In the genomic region with DNA sequence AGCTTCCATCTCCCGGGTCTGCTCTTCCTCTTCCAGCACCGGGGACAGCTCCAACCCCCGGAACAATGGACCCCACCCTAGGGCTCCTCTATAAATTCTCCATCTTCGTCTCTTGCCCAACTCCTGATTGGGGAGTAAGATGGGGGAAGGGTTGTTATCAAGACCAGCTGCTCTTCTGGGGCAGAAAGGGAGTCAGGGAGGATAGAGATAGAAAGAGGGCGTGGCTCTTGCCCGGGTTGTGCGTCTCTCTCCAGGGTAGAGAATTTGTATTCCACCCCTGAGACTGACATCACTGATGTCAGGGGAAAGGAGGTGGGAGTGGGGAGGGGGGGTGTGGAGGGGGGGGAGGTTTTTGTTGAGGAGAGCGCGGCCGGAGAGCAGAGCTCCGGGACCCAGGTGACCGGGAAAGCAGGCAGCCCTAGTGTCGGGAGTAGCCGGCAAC, we compare ENCODE assay signal across 9 mouse cellular contexts. TPM values are rescaled to one million over a fixed set of nuclear protein-coding genes. Genes with fewer than 3 reads are reported as not detected.
DNase-seq lines count a peak whose midpoint lies in the region; ATAC-seq and TF ChIP-seq lines count a peak whose summit lies in the region.
"Had no signal": no experiment of that assay in that cellular context is flagged by ENCODE, and none has a peak within 500 bp of the region (broad histone marks: within the 10 kb centered on the region; RNA-seq: fewer than 3 reads in every experiment).

Gene Celf3 (plus strand): TSS at position 315 of the 442 bp plus-strand sequence.

- no peaks in the 10 kb centered on the region for H3K9me3 ChIP-seq in G1E (replicated peaks)
- H3K9me3 ChIP-seq in embryonic facial prominence, embryonic 10.5 days, result no peaks in the 10 kb centered on the region
- no peaks in the 10 kb centered on the region for H3K9me3 ChIP-seq in intestine, embryonic 14.5 days (ENCODE audit: control insufficient read depth, low read length)
- no peaks in the 10 kb centered on the region for H3K9me3 ChIP-seq in liver, embryonic 12.5 days (replicated peaks)

- no peak within 1 kb of the TSS for H3K4me3 ChIP-seq in G1E (ENCODE audit: low read depth, low read length)
- peak within 1 kb of the TSS; percentile 55 for H3K4me3 ChIP-seq in embryonic facial prominence, embryonic 10.5 days
- H3K4me3 ChIP-seq in intestine, embryonic 14.5 days (ENCODE audit: low read depth, low read length), result peak within 1 kb of the TSS; percentile 16
- no peak within 1 kb of the TSS for H3K4me3 ChIP-seq in liver, embryonic 12.5 days

- WGBS in embryonic facial prominence, embryonic 10.5 days, result 3% methylated on average over 14 of the region's 14 CpGs
- 3% methylated on average over 14 of the region's 14 CpGs for WGBS in intestine, embryonic 14.5 days
- 4% methylated on average over 12 of the region's 14 CpGs for WGBS in liver, embryonic 12.5 days (ENCODE audit: insufficient replicate concordance)

- peak within 1 kb of the TSS; percentile 73 for H3K27ac ChIP-seq in embryonic facial prominence, embryonic 10.5 days (replicated peaks)
- H3K27ac ChIP-seq in intestine, embryonic 14.5 days (ENCODE audit: low read depth), result peak within 1 kb of the TSS; percentile 19; the same call in 1 of the 2 replicates
- no peak within 1 kb of the TSS for H3K27ac ChIP-seq in liver, embryonic 12.5 days
- H3K27ac ChIP-seq: macrophage had no signal

- ATAC-seq in G1E (ENCODE audit: extremely low read depth, insufficient number of reproducible peaks, low FRiP score, poor library complexity, severe bottlenecking), result 0 out of 2 replicates have a peak, but pooled peaks have one; percentile 42
- ATAC-seq in intestine, embryonic 14.5 days (replicated peaks; ENCODE audit: low FRiP score, low TSS enrichment, low read depth), result peak; percentile 50
- peak; percentile 71 for ATAC-seq in liver, embryonic 12.5 days

- no peaks in the 10 kb centered on the region for H3K36me3 ChIP-seq in G1E (replicated peaks)
- no peaks in the 10 kb centered on the region for H3K36me3 ChIP-seq in embryonic facial prominence, embryonic 10.5 days (replicated peaks)
- H3K36me3 ChIP-seq in intestine, embryonic 14.5 days (ENCODE audit: control insufficient read depth, insufficient read depth, low read length), result no peaks in the 10 kb centered on the region
- H3K36me3 ChIP-seq in liver, embryonic 12.5 days, result no peaks in the 10 kb centered on the region

- TF ChIP-seq CTCF in G1E (IDR thresholded peaks at IDR 0.05; ENCODE audit: low read depth, low read length), result no peak

- peaks cover 24% of the 10 kb centered on the region for H3K27me3 ChIP-seq in G1E (ENCODE audit: insufficient read depth, low read length)
- H3K27me3 ChIP-seq in embryonic facial prominence, embryonic 10.5 days (replicated peaks; ENCODE audit: low read depth, poor library complexity, severe bottlenecking), result peaks cover 39% of the 10 kb centered on the region
- H3K27me3 ChIP-seq in intestine, embryonic 14.5 days (replicated peaks; ENCODE audit: control insufficient read depth, insufficient read depth, low read length), result peaks cover 7% of the 10 kb centered on the region; the same call in 1 of the 2 replicates
- peaks cover 60% of the 10 kb centered on the region for H3K27me3 ChIP-seq in liver, embryonic 12.5 days (replicated peaks)

- peak; percentile 44 for DNase-seq in G1E (ENCODE audit: low spot score)
- no peak for DNase-seq in adrenal gland, postnatal 25 days
- peak; percentile 66 for DNase-seq in embryonic facial prominence, embryonic 10.5 days (ENCODE audit: low spot score)
- peak; percentile 60 for DNase-seq in intestine, embryonic 14.5 days (ENCODE audit: low spot score)
- peak; percentile 85 for DNase-seq in right cerebral cortex, adult 18-20 months
- no peak for DNase-seq in gastrocnemius, postnatal 36 days
- no peak for DNase-seq in T-cell, adult 2 months (ENCODE audit: low spot score)

- no peak within 1 kb of the TSS for H3K4me2 ChIP-seq in intestine, embryonic 14.5 days (ENCODE audit: low read length)
- peak within 1 kb of the TSS; percentile 40 for H3K4me2 ChIP-seq in liver, embryonic 12.5 days

- intact Hi-C loops in gastrocnemius, postnatal 36 days (cut with DNase I), result no loop called here

- peaks cover 9% of the 10 kb centered on the region; the same call in 1 of the 2 replicates for H3K4me1 ChIP-seq in G1E (ENCODE audit: insufficient read depth, low read depth, low read length)
- H3K4me1 ChIP-seq in embryonic facial prominence, embryonic 10.5 days, result peaks cover 52% of the 10 kb centered on the region
- peaks cover 15% of the 10 kb centered on the region; the same call in 1 of the 2 replicates for H3K4me1 ChIP-seq in intestine, embryonic 14.5 days (replicated peaks; ENCODE audit: control insufficient read depth, insufficient read depth, low read length)
- peaks cover 20% of the 10 kb centered on the region for H3K4me1 ChIP-seq in liver, embryonic 12.5 days

- H3K9ac ChIP-seq in intestine, embryonic 14.5 days (ENCODE audit: low read length), result no peak within 1 kb of the TSS
- no peak within 1 kb of the TSS for H3K9ac ChIP-seq in liver, embryonic 12.5 days

RNA-seq across cellular contexts. Expression of gene Celf3, which starts in this region (rescaled TPM):
- total RNA-seq in G1E (2014; fragmentation: Nextera tagmentation), result not detected in 2 replicates
- total RNA-seq in G1E (2017), result 0.17 TPM in 1 of 2 replicates, not detected in the other
- not detected in 2 replicates for polyA plus RNA-seq in G1E (2012)
- total RNA-seq in adrenal gland, postnatal 25 days (2021), result 17.7 and 28.0 TPM in 2 replicates
- 25.4 and 28.7 TPM in 2 replicates for polyA plus RNA-seq in embryonic facial prominence, embryonic 10.5 days (2016; fragmentation: Nextera tagmentation; extraction: Ambion mirVana)
- polyA plus RNA-seq in intestine, embryonic 14.5 days (2014; fragmentation: Nextera tagmentation; extraction: Ambion mirVana), result 47.7 and 54.3 TPM in 2 replicates
- polyA plus RNA-seq in liver, embryonic 12.5 days (2016; fragmentation: Nextera tagmentation; extraction: Ambion mirVana), result 0.22 and 0.44 TPM in 2 replicates
- not detected for total RNA-seq in gastrocnemius, postnatal 36 days (2021)
- polyA plus RNA-seq: macrophage had no signal

Comparison
In these comparisons a context has a peak if more than half of its experiments do, and no peak if none do; other contexts are left out.
1. RNA of gene Celf3 (total RNA-seq): 17.7 to 28.0 TPM in adrenal gland, postnatal 25 days; not detected in gastrocnemius, postnatal 36 days and 0.17 TPM in G1E; every median in the first group is over 10 times any median in the second.
2. RNA of gene Celf3 (polyA plus RNA-seq): 47.7 to 54.3 TPM in intestine, embryonic 14.5 days and 25.4 to 28.7 TPM in embryonic facial prominence, embryonic 10.5 days; 0.22 to 0.44 TPM in liver, embryonic 12.5 days and not detected in G1E; every median in the first group is over 10 times any median in the second.
3. Peak in DNase-seq and ATAC-seq in G1E; RNA of the gene not detected or under 1 TPM.
4. Peak in ATAC-seq and H3K4me2 ChIP-seq in liver, embryonic 12.5 days; RNA of the gene not detected or under 1 TPM.
5. DNase-seq: peak in embryonic facial prominence, embryonic 10.5 days (single experiment), intestine, embryonic 14.5 days (single experiment) and right cerebral cortex, adult 18-20 months (single experiment); none in adrenal gland, postnatal 25 days (single experiment), gastrocnemius, postnatal 36 days (0 of 2) and T-cell, adult 2 months (single experiment).
6. H3K4me3 ChIP-seq: peak in embryonic facial prominence, embryonic 10.5 days (single experiment) and intestine, embryonic 14.5 days (single experiment); none in G1E (single experiment) and liver, embryonic 12.5 days (single experiment).
7. Peak in every context shown above with its lines, with median percentiles within 50 percentile points of each other: ATAC-seq.